Mouse (Mus musculus) myocyte (in vitro differentiated cells): Measurements from ENCODE around the gene 1700017D01Rik. TPM values are rescaled to one million over a fixed set of nuclear protein-coding genes. Genes with fewer than 3 reads are reported as not detected.
"Not testable (repeated sequence)": the region's sequence is repeated elsewhere in the genome, so short reads cannot be mapped to it uniquely, and the experiment has no call there.

Experiments
- H3K27me3 ChIP-seq: one replicate; pipeline ENCODE4 v1.6.1; 2011; ENCODE audit not compliant: control insufficient read depth, insufficient read depth, insufficient read length
- H3K36me3 ChIP-seq: one replicate; pipeline ENCODE4 v1.6.1; 2011; ENCODE audit not compliant: control insufficient read depth, insufficient read depth
- H3K4me2 ChIP-seq: one replicate; pipeline ENCODE4 v1.6.1; 2011; ENCODE audit warnings: low read depth, control low read depth
- H3K4me3 ChIP-seq: one replicate; pipeline ENCODE4 v1.5.1; 2011; ENCODE audit warnings: mild to moderate bottlenecking, control low read depth, moderate library complexity
- H3K79me2 ChIP-seq: one replicate; pipeline ENCODE4 v1.6.1; 2011; ENCODE audit not compliant: control insufficient read depth, insufficient read depth
- H3ac ChIP-seq: one replicate; pipeline ENCODE4 v1.6.1; 2011; ENCODE audit not compliant: control insufficient read depth, insufficient read length
- CEBPB ChIP-seq: IDR thresholded peaks from 2 replicates; pipeline ENCODE4 v1.6.1; 2011; ENCODE audit warnings: mild to moderate bottlenecking, moderate library complexity; ENCODE audit not compliant: poor library complexity, insufficient read depth, severe bottlenecking
- E2F4 ChIP-seq: IDR thresholded peaks from one replicate; pipeline ENCODE4 v1.6.1; 2011; ENCODE audit warnings: mild to moderate bottlenecking, control low read depth, moderate library complexity; ENCODE audit not compliant: insufficient read depth
- MAX ChIP-seq: IDR thresholded peaks from one replicate; pipeline ENCODE4 v1.6.1; 2011; ENCODE audit warnings: low read depth, mild to moderate bottlenecking, control low read depth
- MYOD1 ChIP-seq, 3 experiments: IDR thresholded peaks; one replicate each; pipeline ENCODE4 v1.6.1; 2011; ENCODE audit warnings: control low read depth in 2 of 3, low read depth in 2 of 3, mild to moderate bottlenecking in 2 of 3, moderate library complexity in 1 of 3; ENCODE audit not compliant: insufficient read length in 2 of 3, control insufficient read depth in 1 of 3
- MYOG ChIP-seq, 3 experiments: IDR thresholded peaks; one replicate each; pipeline ENCODE4 v1.6.1; 2011; ENCODE audit warnings: control low read depth in 2 of 3, low read depth in 2 of 3, mild to moderate bottlenecking in 2 of 3; ENCODE audit not compliant: insufficient read length in 2 of 3, control insufficient read depth in 1 of 3, insufficient read depth in 1 of 3
- POLR2A ChIP-seq: IDR thresholded peaks from one replicate; pipeline ENCODE4 v1.6.1; 2011; ENCODE audit warnings: low read depth, mild to moderate bottlenecking, control low read depth, moderate library complexity; ENCODE audit not compliant: insufficient read length
- POLR2AphosphoS2 ChIP-seq: IDR thresholded peaks from one replicate; pipeline ENCODE4 v1.6.1; 2011; ENCODE audit warnings: low read depth, control low read depth; ENCODE audit not compliant: insufficient read length
- REST ChIP-seq: IDR thresholded peaks from one replicate; pipeline ENCODE4 v1.6.1; 2011; ENCODE audit warnings: mild to moderate bottlenecking, control low read depth, moderate library complexity; ENCODE audit not compliant: insufficient read depth, insufficient read length
- SRF ChIP-seq: IDR thresholded peaks from one replicate; pipeline ENCODE4 v1.6.1; 2011; ENCODE audit warnings: low read depth; ENCODE audit not compliant: control insufficient read depth, insufficient read length
- TCF12 ChIP-seq: IDR thresholded peaks from one replicate; pipeline ENCODE4 v1.6.1; 2011; ENCODE audit warnings: mild to moderate bottlenecking, control low read depth; ENCODE audit not compliant: poor library complexity, insufficient read depth, severe bottlenecking
- TCF3 ChIP-seq: IDR thresholded peaks from one replicate; pipeline ENCODE4 v1.6.1; 2011; ENCODE audit warnings: low read depth, control low read depth; ENCODE audit not compliant: insufficient read length
- USF1 ChIP-seq: IDR thresholded peaks from one replicate; pipeline ENCODE4 v1.6.1; 2011; ENCODE audit warnings: low read depth, mild to moderate bottlenecking, control low read depth, moderate library complexity
- polyA plus RNA-seq: library from polyadenylated mRNA; unstranded; fragments of >200 nt; fragmentation: generic; extraction: Trizol; gene quantifications from one replicate; pipeline ENCODE4 v1.2.1, GENCODE M21; 2012; ENCODE audit warnings: missing spikeins

1700017D01Rik gene
- polyA plus RNA-seq, 1 experiment = not detected

GRCm38 (mm10) chr19:11055700-11056099, 75.0 kb downstream of the 1700017D01Rik start:
- H3K79me2 ChIP-seq, H3ac ChIP-seq, H3K27me3 ChIP-seq, H3K4me3 ChIP-seq, H3K36me3 ChIP-seq: not testable (repeated sequence)
- TF ChIP-seq CEBPB = peak; percentile 56
- H3K4me2 ChIP-seq = peak overlapping the region; percentile 50

GRCm38 (mm10) chr19:11053277-11053676, 77.4 kb downstream of the 1700017D01Rik start:
- H3K4me3 ChIP-seq = no peak overlapping the region
- no peaks in the 10 kb centered on the region for H3K79me2 ChIP-seq
- H3K4me2 ChIP-seq = no peak overlapping the region
- H3K36me3 ChIP-seq = no peaks in the 10 kb centered on the region
- TF ChIP-seq MAX = no peak
- H3K27me3 ChIP-seq = no peaks in the 10 kb centered on the region
- no peak overlapping the region for H3ac ChIP-seq

- Histone ChIP-seq H3K4me3 (no peak overlapping the region), H3K27me3 (no peaks in the 10 kb centered on the region), H3K36me3 (no peaks in the 10 kb centered on the region), H3K4me2 (no peak overlapping the region), H3K79me2 (no peaks in the 10 kb centered on the region), H3ac (no peak overlapping the region)
- TF ChIP-seq TCF12 (no peak), MYOG (IDR thresholded peaks at IDR 0.05; ENCODE audit: control insufficient read depth in 1 of 3, insufficient read depth in 1 of 3, insufficient read length in 2 of 3, low read depth in 2 of 3) (no peak), MYOD1 (IDR thresholded peaks at IDR 0.05; ENCODE audit: control insufficient read depth in 1 of 3, insufficient read length in 2 of 3, low read depth in 2 of 3) (no peak), E2F4 (no peak), REST (no peak), POLR2AphosphoS2 (no peak), MAX (no peak), CEBPB (no peak), POLR2A (no peak), TCF3 (no peak), USF1 (no peak), SRF (no peak)
These were observed 77.8 kb downstream of the 1700017D01Rik start for GRCm38 (mm10) chr19:11052877-11053276.

GRCm38 (mm10) chr19:11050286-11050685, 80.4 kb downstream of the 1700017D01Rik start:
- no peak for TF ChIP-seq POLR2A
- no peak for TF ChIP-seq TCF12
- no peak for TF ChIP-seq MYOG (IDR thresholded peaks at IDR 0.05; ENCODE audit: control insufficient read depth in 1 of 3, insufficient read depth in 1 of 3, insufficient read length in 2 of 3, low read depth in 2 of 3)
- TF ChIP-seq E2F4 = no peak
- TF ChIP-seq CEBPB = no peak
- TF ChIP-seq TCF3 = no peak
- TF ChIP-seq MAX = no peak
- no peak for TF ChIP-seq USF1
- TF ChIP-seq REST = no peak
- no peak for TF ChIP-seq SRF

GRCm38 (mm10) chr19:11049426-11049825, 81.2 kb downstream of the 1700017D01Rik start:
- TF ChIP-seq CEBPB (no peak), USF1 (no peak), MAX (no peak), TCF3 (no peak), MYOG (IDR thresholded peaks at IDR 0.05; ENCODE audit: control insufficient read depth in 1 of 3, insufficient read depth in 1 of 3, insufficient read length in 2 of 3, low read depth in 2 of 3) (no peak), TCF12 (no peak), POLR2AphosphoS2 (no peak), POLR2A (no peak), SRF (no peak), E2F4 (no peak)
- Histone ChIP-seq H3K4me3 (no peak overlapping the region), H3K27me3 (no peaks in the 10 kb centered on the region), H3K79me2 (no peaks in the 10 kb centered on the region), H3ac (no peak overlapping the region), H3K36me3 (no peaks in the 10 kb centered on the region), H3K4me2 (no peak overlapping the region)

More at GRCm38 (mm10) chr19:11050286-11050685, 80.4 kb downstream of the 1700017D01Rik start:
- Histone ChIP-seq H3K79me2 (no peaks in the 10 kb centered on the region), H3ac (no peak overlapping the region), H3K27me3 (no peaks in the 10 kb centered on the region), H3K4me3 (no peak overlapping the region), H3K4me2 (no peak overlapping the region), H3K36me3 (no peaks in the 10 kb centered on the region)

GRCm38 (mm10) chr19:11048503-11048902, 82.2 kb downstream of the 1700017D01Rik start:
- Histone ChIP-seq H3ac (no peak overlapping the region), H3K4me3 (no peak overlapping the region), H3K27me3 (no peaks in the 10 kb centered on the region), H3K36me3 (no peaks in the 10 kb centered on the region), H3K79me2 (no peaks in the 10 kb centered on the region), H3K4me2 (no peak overlapping the region)
- TF ChIP-seq TCF3 (no peak), REST (no peak), MAX (no peak), POLR2AphosphoS2 (no peak), CEBPB (no peak), E2F4 (no peak), MYOG (IDR thresholded peaks at IDR 0.05; ENCODE audit: control insufficient read depth in 1 of 3, insufficient read depth in 1 of 3, insufficient read length in 2 of 3, low read depth in 2 of 3) (no peak), TCF12 (no peak), SRF (no peak)
